Mouse (Mus musculus) natural killer cell, adult 2 months (primary cell): ENCODE measurements around the gene Rsrc1.
"Not testable (repeated sequence)": the region's sequence is repeated elsewhere in the genome, so short reads cannot be mapped to it uniquely, and the experiment has no call there.

Experiments
- DNase-seq, 2 experiments: peaks; one replicate each; pipeline ENCODE4 v3.0.0; 2022; ENCODE audit warnings: low spot score in 2 of 2

Gene Rsrc1

GRCm38 (mm10) chr3:66985539-66986286 is 4.5 kb downstream of the Rsrc1 start:
- peak; percentile 63 to 65 for DNase-seq

DNA sequence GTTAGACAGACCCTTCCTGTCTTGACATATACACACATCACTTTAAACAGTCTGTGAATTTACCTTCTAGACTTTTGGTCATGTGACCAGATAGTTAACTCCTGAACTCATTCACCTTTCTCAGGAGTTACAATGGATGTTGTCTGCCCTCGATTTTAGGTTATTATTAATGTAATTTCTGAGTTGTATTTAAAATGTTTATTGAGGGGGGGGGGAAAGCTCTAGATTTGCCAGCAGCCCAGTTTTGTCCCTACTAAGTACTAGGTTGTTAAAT is 5.0 kb downstream of the Rsrc1 start:
- DNase-seq: no peak

- DNase-seq: no peak
These were observed 15.6 kb downstream of the Rsrc1 start for GRCm38 (mm10) chr3:66996820-66997219.

DNA sequence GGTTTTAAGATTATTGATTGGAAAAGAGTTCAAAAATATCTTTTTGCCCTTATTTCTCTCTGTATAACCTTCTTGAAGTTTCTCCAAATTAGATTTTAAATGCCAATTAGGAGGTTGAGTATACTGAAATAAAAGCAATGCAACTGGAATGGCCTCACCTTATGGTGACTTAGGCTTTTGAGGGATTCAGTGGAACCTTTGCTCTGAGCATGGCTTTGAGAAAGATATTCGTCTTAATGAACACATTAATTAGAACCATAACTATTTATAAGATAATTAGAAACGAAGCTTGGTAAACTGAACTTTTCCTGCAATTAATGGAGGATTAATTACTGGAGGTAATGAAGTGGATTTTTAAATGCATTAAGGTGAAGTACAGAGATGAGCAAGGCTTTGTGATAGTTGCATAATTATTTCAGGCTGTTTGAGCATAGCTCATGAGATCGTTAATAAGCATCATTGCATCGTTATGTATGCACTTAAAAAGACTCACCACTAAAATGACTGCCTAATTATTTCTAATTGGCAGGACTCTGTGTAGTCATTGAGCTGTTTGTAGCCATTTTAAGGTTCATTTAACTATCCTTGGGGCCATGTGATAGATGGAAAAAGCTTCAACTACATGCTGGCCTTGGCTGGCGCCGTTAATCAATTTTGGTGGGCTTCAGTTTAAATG is 55.3 kb downstream of the Rsrc1 start:
- no peak for DNase-seq

GRCm38 (mm10) chr3:67059755-67060154 is 78.6 kb downstream of the Rsrc1 start:
- DNase-seq: no peak

DNA sequence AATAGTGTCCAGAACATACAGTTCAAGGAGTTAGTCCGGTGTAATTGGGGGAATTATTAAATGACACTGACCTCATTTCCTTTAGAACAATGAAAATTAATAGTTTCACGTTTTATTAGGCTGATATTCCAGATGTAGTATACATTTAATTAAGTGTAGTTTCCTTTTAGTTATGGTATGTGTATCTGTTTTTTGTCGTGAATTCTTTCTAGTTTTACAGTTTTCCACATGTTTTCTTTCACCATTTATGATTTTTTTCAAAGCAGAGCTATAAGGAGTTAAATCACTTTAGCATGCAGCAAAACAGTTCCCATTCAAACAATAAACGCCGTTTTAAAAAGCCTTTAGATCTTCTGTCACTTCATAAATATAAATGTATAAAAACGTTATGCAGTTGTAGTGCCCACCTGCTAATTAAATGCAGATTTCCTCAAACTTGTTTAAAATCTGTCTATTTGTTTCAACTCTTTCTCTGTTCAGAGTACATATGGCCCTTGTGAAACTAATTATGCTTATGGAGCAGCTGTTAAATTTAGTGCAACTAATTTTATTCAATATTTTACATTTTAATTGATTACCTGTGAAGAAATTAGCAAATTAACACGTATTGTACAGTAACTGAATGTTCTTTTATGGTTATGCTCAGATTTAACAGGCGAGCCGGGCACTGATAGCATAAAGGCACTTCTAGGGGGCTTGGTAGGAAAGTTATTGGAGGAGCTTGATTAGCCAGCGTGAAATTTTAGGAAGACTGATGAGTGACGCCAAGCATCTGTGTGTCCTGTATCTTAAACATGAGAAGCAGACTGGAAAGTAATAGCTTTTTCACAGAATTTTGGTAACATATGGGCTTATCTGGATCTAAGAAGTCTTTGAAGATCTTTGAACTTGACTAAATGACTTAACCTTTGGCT is 89.6 kb downstream of the Rsrc1 start:
- DNase-seq: no peak

DNA sequence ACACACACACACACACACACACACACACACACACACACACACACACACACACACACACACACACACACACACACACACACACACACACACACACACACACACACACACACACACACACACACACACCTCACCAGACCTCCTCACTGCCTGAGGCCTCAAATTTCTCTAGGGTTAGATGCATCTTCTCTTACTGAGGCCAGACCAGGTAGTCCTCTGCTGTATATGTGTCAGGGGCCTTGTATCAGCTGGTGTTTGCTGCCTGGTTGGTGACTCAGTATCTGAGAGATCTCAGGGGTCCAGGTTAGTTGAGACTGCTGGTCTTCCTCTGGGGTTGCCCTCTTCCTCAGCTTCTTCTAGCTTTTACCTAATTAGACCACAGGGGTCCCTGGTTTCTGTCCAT is 92.5 kb downstream of the Rsrc1 start:
- DNase-seq: not testable (repeated sequence)

DNA sequence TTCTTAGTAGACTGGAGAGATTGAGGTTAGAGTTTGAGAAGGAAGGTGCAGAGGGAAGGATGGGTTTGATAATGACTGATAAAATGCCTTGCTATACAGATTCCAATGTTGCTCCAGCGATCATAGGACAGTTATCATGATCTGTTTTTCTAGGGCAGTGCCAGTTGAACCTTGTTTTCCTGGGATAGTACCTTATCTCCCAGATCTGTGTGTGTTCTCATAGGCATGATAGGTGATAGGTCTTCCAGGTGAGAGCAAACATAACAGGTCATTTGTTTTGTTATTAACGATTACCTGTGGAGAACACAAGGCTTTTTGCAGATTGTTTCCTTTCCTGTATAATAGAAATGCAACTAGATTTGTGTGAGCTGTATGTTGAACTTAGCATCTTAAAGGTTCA is 94.3 kb downstream of the Rsrc1 start:
- no peak for DNase-seq

DNA sequence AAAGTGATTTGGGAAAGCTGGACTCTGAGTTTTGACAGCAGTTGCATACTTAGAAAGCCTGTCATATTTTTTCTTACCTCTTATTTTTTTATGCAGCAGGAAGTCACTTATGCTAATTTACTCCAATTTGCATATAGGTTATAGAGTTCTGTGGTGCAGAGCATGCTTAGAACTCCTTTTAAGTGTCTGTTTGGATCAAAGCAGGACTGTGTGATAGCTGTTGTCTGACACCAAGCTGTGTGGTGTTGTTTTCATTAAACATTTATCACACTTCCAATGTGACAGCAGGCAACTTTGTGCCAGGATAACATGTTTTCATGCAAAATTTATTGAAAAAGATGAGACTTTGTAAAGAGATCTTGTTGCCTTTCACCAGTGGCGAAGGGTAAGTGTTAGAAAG is 103.6 kb downstream of the Rsrc1 start:
- DNase-seq: no peak

- DNase-seq: no peak
These were observed 127.2 kb downstream of the Rsrc1 start for GRCm38 (mm10) chr3:67108428-67108827.

DNA sequence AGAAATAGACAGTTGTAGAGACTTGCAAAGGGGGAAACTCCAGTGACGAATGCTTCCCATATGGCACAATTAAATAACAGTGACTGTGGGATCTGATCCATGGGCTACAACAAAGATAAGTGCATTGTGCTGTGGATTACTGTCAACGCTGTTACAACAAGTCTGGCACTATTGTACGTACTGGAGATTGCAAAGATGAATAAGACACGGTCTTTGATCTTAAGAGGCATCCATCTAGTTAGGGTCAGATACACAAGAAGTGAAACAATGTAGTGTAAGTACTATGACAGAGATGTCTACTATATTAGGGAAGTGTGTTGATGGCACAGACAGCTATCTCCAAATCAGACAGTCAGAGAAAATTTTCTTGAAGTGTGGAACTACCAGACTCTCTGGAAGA is 135.1 kb downstream of the Rsrc1 start:
- no peak for DNase-seq

DNA sequence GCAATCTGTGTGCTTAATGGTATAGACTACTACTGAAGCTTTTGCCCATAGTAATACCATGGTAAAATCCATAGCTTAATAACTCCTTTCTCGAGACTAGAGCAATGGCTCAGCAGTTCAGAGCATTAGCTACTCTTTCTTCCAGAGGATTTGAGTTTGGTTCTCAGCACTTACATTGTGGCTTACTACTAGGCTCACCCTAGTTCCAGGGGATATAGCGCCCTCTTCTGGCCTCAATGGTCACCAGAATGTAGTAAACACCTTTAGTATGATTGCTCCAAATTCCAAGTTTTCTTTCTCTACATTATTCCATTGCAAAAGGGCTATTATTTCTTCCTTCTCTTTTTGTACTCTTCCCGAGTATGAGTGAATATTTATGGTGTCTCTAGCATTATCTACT is 151.3 kb downstream of the Rsrc1 start:
- DNase-seq: no peak

GRCm38 (mm10) chr3:67135749-67136375 is 154.7 kb downstream of the Rsrc1 start:
- no peak for DNase-seq

DNA sequence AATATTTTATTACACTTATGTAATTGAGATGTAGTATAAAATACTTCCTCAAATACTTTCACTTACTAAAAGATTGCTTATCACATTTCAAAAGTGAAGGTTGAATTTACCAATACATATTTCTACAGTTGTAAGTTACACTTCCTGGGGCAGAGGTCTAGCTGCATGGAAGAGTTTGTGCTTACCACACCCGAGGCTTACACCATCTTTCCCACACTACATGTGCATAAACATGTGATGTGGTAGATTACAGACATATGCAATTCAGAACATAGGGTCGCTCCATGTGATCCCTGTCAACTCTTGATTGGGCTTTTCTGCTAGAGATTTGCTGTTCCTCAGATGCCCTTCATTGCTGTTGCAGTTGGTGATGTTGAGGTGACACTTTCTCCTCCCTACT is 163.8 kb downstream of the Rsrc1 start:
- no peak for DNase-seq

DNA sequence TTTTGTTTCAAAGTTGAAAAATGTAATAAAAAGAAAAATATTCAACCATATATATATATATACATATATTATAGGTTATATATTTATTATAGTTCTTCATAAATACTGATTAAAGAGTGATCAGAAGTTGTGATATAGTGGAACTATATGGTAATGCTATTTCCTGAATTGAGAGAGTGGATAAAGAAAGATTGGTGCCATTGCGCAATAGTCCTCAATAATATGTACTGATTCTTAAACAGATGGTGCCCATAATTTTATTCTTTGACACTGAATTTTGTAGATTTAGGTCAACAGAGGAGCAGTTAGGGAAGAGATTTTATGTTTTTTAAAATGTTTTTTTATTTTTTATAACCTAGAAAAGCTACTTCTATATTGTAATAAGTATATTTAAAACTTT is 165.1 kb downstream of the Rsrc1 start:
- no peak for DNase-seq

DNA sequence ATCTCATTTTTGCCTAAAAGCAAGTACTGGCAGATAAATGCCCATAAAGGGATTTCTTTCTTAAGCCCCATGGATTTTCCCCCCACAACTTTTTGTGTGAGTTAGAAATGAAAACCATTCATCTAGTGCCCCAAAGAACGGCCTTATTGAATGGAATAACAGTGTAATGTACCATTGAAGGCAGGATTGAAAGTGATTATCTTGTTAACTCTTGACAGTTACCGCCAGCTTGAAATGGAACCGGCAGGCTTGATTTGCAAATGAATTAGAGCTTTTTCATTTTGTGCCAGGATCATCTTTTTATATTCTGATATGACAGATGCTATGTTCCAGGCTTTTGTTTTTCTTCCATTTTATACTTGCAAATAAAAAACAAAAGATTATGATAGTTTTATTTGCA is 166.1 kb downstream of the Rsrc1 start:
- DNase-seq: no peak

GRCm38 (mm10) chr3:67197179-67197578 is 216.0 kb downstream of the Rsrc1 start:
- no peak for DNase-seq

- DNase-seq: no peak
These were observed 231.9 kb downstream of the Rsrc1 start for GRCm38 (mm10) chr3:67213047-67213457.

GRCm38 (mm10) chr3:67232617-67233241 is 251.5 kb downstream of the Rsrc1 start:
- no peak for DNase-seq

DNA sequence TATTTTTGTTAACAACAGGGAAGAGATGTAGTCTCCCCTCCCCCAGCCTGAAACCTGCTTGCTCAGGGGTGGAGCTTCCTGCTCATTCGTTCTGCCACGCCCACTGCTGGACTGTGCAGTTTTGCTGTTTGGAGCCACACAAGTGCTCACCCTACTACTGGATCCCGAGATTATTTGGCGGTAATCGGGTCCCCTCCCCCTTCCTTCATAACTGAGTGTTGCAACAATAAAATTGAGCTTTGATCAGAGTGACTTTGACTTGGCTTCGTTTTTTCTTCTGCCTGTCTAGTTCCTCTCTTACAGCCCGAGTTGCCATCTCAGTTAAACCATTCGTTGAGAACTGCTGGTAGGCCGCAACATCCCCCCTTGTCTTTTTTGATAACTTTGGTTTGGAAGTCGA is 261.3 kb downstream of the Rsrc1 start:
- not testable (repeated sequence) for DNase-seq

- DNase-seq: no peak
These were observed 286.3 kb downstream of the Rsrc1 start for GRCm38 (mm10) chr3:67267448-67267847.

DNA sequence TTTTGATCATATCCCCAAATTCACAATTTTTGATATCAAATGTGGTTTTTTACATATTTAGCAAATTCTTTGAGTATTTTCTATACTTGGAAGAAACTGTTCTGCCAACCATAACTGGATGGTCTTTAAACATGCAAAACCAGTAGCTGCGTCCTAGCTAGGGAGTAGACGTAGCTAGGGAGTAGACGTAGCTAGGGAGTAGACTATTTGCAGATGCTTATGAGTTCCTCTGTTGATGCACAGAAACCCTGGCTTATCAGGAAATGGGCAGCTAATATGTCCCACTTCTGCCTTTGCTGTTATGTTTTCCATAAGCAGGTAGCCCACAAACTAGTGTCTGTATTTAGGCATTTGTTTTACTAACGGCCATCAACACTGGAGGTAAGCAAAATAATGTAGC is 298.6 kb downstream of the Rsrc1 start:
- DNase-seq: no peak
